Mouse (Mus musculus) intestine, embryonic 15.5 days (tissue): ENCODE data around the gene Matn4. TPM values are rescaled to one million over a fixed set of nuclear protein-coding genes. Genes with fewer than 3 reads are reported as not detected.

Experiments
- ATAC-seq: fragments of 200-750 bp; cut with Nextera tagmentation; 2 replicates; pipeline ENCODE4 v1.8.0; 2017; ENCODE audit warnings: moderate TSS enrichment, moderate library complexity
- H3K27ac ChIP-seq: fragments of 300-500 bp; sonication (generic); 2 replicates; pipeline ENCODE4 v1.5.1; 2015; ENCODE audit warnings: mild to moderate bottlenecking, inconsistent platforms
- H3K27me3 ChIP-seq: fragments of 300-500 bp; sonication (generic); replicated peaks from 2 replicates; pipeline ENCODE4 v1.6.1; 2015; ENCODE audit warnings: inconsistent platforms
- H3K36me3 ChIP-seq: fragments of 300-500 bp; sonication (generic); 2 replicates; pipeline ENCODE4 v1.6.1; 2015; ENCODE audit warnings: inconsistent platforms
- H3K4me1 ChIP-seq: fragments of 300-500 bp; sonication (generic); replicated peaks from 2 replicates; pipeline ENCODE4 v1.6.1; 2015; ENCODE audit warnings: inconsistent platforms
- H3K4me2 ChIP-seq: fragments of 300-500 bp; sonication (generic); replicated peaks from 2 replicates; pipeline ENCODE4 v1.6.1; 2015; ENCODE audit warnings: mild to moderate bottlenecking, inconsistent platforms
- H3K4me3 ChIP-seq: fragments of 300-500 bp; sonication (generic); replicated peaks from 2 replicates; pipeline ENCODE4 v1.5.1; 2015; ENCODE audit warnings: inconsistent platforms
- H3K9ac ChIP-seq: fragments of 300-500 bp; sonication (generic); 2 replicates; pipeline ENCODE4 v1.6.1; 2015; ENCODE audit warnings: inconsistent platforms
- H3K9me3 ChIP-seq: fragments of 300-500 bp; sonication (generic); 2 replicates; pipeline ENCODE4 v1.6.1; 2016; ENCODE audit warnings: inconsistent platforms
- whole genome bisulfite sequencing: fragments of 180-500 bp; shearing (Covaris S2); methylation state at CpG from one replicate; pipeline ENCODE4 v1.1.7; 2015; 5-methylcytosine and 5-hydroxymethylcytosine counted together
- polyA plus RNA-seq: library from polyadenylated mRNA; unstranded; fragments of >200 nt; fragmentation: Nextera tagmentation; extraction: Ambion mirVana; gene quantifications from 2 replicates; pipeline ENCODE4 v1.2.1, GENCODE M21; 2015

The Matn4 gene
- polyA plus RNA-seq, 1 experiment from 2014 or later, result 9.3 TPM

GRCm38 (mm10) chr2:164433278-164433895 lies 28.4 kb upstream of the Matn4 start:
- Histone ChIP-seq H3K27ac (peak overlapping the region; percentile 73), H3K9me3 (no peaks in the 10 kb centered on the region), H3K27me3 (no peaks in the 10 kb centered on the region), H3K4me2 (peak overlapping the region; percentile 54), H3K36me3 (peaks cover under 1% of the 10 kb centered on the region), H3K4me1 (peaks cover 69% of the 10 kb centered on the region), H3K4me3 (no peak overlapping the region), H3K9ac (0 out of 2 replicates have a peak overlapping the region, but pooled peaks have one; percentile 2)
- ATAC-seq, result no peak
- 63% methylated on average over 9 of the region's 9 CpGs for WGBS

GRCm38 (mm10) chr2:164432541-164433191 lies 27.7 kb upstream of the Matn4 start:
- Histone ChIP-seq H3K9me3 (no peaks in the 10 kb centered on the region), H3K4me3 (peak overlapping the region; percentile 7; the same call in 1 of the 2 replicates), H3K9ac (0 out of 2 replicates have a peak overlapping the region, but pooled peaks have one; percentile 2), H3K4me2 (peak overlapping the region; percentile 54), H3K36me3 (peaks cover 6% of the 10 kb centered on the region), H3K27ac (peak overlapping the region; percentile 73), H3K4me1 (peaks cover 69% of the 10 kb centered on the region), H3K27me3 (no peaks in the 10 kb centered on the region)
- no peak for ATAC-seq
- 16% methylated on average over 22 of the region's 22 CpGs for WGBS

- ATAC-seq, result peak; percentile 57
- no peaks in the 10 kb centered on the region for H3K9me3 ChIP-seq
- H3K27me3 ChIP-seq, result no peaks in the 10 kb centered on the region
- peaks cover 66% of the 10 kb centered on the region for H3K4me1 ChIP-seq
- H3K9ac ChIP-seq, result 0 out of 2 replicates have a peak overlapping the region, but pooled peaks have one; percentile 12
- H3K4me2 ChIP-seq, result peak overlapping the region; percentile 54
- H3K27ac ChIP-seq, result peak overlapping the region; percentile 73
- peaks cover 7% of the 10 kb centered on the region for H3K36me3 ChIP-seq
- 48% methylated on average over 9 of the region's 9 CpGs for WGBS
- peak overlapping the region; percentile 5; the same call in 1 of the 2 replicates for H3K4me3 ChIP-seq
Measured at GRCm38 (mm10) chr2:164431676-164432465, 26.9 kb upstream of the Matn4 start.

GRCm38 (mm10) chr2:164430697-164431096 lies 25.7 kb upstream of the Matn4 start:
- 13% methylated on average over 7 of the region's 7 CpGs for WGBS
- ATAC-seq, result no peak
- Histone ChIP-seq H3K9me3 (no peaks in the 10 kb centered on the region), H3K9ac (no peak overlapping the region), H3K4me2 (peak overlapping the region; percentile 20; the same call in 1 of the 2 replicates), H3K27me3 (no peaks in the 10 kb centered on the region), H3K27ac (peak overlapping the region; percentile 72), H3K4me1 (peaks cover 55% of the 10 kb centered on the region), H3K36me3 (peaks cover 10% of the 10 kb centered on the region), H3K4me3 (no peak overlapping the region)

GRCm38 (mm10) chr2:164429881-164430615 lies 25.1 kb upstream of the Matn4 start:
- peaks cover 49% of the 10 kb centered on the region for H3K4me1 ChIP-seq
- no peaks in the 10 kb centered on the region for H3K27me3 ChIP-seq

GRCm38 (mm10) chr2:164428451-164428850 lies 23.5 kb upstream of the Matn4 start:
- no peak overlapping the region for H3K4me2 ChIP-seq
- WGBS, result 32% methylated on average over 5 of the region's 5 CpGs
- peak overlapping the region; percentile 32; the same call in 1 of the 2 replicates for H3K27ac ChIP-seq
- ATAC-seq, result no peak
- H3K4me3 ChIP-seq, result no peak overlapping the region
- H3K36me3 ChIP-seq, result peaks cover 22% of the 10 kb centered on the region
- H3K9me3 ChIP-seq, result no peaks in the 10 kb centered on the region
- H3K9ac ChIP-seq, result no peak overlapping the region
- H3K27me3 ChIP-seq, result no peaks in the 10 kb centered on the region
- peaks cover 36% of the 10 kb centered on the region for H3K4me1 ChIP-seq

More at GRCm38 (mm10) chr2:164429881-164430615, 25.1 kb upstream of the Matn4 start:
- Histone ChIP-seq H3K36me3 (peaks cover 15% of the 10 kb centered on the region), H3K9me3 (no peaks in the 10 kb centered on the region), H3K4me3 (no peak overlapping the region), H3K4me2 (peak overlapping the region; percentile 20; the same call in 1 of the 2 replicates), H3K27ac (peak overlapping the region; percentile 72), H3K9ac (no peak overlapping the region)
- 58% methylated on average over 15 of the region's 15 CpGs for WGBS
- no peak for ATAC-seq

GRCm38 (mm10) chr2:164426952-164427351 lies 22.0 kb upstream of the Matn4 start:
- 84% methylated on average over 5 of the region's 5 CpGs for whole genome bisulfite sequencing
- peaks cover 26% of the 10 kb centered on the region for H3K4me1 ChIP-seq
- no peaks in the 10 kb centered on the region for H3K27me3 ChIP-seq
- H3K4me3 ChIP-seq, result no peak overlapping the region
- no peak overlapping the region for H3K4me2 ChIP-seq
- H3K36me3 ChIP-seq, result peaks cover 22% of the 10 kb centered on the region
- ATAC-seq, result no peak
- no peaks in the 10 kb centered on the region for H3K9me3 ChIP-seq
- no peak overlapping the region for H3K27ac ChIP-seq
- no peak overlapping the region for H3K9ac ChIP-seq

GRCm38 (mm10) chr2:164426121-164426520 lies 21.2 kb upstream of the Matn4 start:
- ATAC-seq, result peak; percentile 37; the same call in 1 of the 2 replicates
- H3K9ac ChIP-seq, result no peak overlapping the region
- H3K4me3 ChIP-seq, result no peak overlapping the region
- H3K27me3 ChIP-seq, result no peaks in the 10 kb centered on the region
- H3K36me3 ChIP-seq, result peaks cover 22% of the 10 kb centered on the region
- H3K4me2 ChIP-seq, result no peak overlapping the region
- no peaks in the 10 kb centered on the region for H3K9me3 ChIP-seq
- peaks cover 18% of the 10 kb centered on the region for H3K4me1 ChIP-seq
- WGBS, result 28% methylated on average over 12 of the region's 12 CpGs
- H3K27ac ChIP-seq, result no peak overlapping the region

GRCm38 (mm10) chr2:164425401-164425800 lies 20.4 kb upstream of the Matn4 start:
- Histone ChIP-seq H3K27me3 (no peaks in the 10 kb centered on the region), H3K9ac (no peak overlapping the region), H3K36me3 (peaks cover 22% of the 10 kb centered on the region), H3K4me1 (peaks cover 11% of the 10 kb centered on the region), H3K4me2 (no peak overlapping the region), H3K4me3 (no peak overlapping the region), H3K9me3 (no peaks in the 10 kb centered on the region), H3K27ac (no peak overlapping the region)
- ATAC-seq, result no peak
- 86% methylated on average over 5 of the region's 5 CpGs for WGBS

GRCm38 (mm10) chr2:164424406-164424805 lies 19.4 kb upstream of the Matn4 start:
- H3K4me3 ChIP-seq, result no peak overlapping the region
- ATAC-seq, result no peak
- no peak overlapping the region for H3K27ac ChIP-seq
- 92% methylated on average over 8 of the region's 8 CpGs for WGBS
- no peak overlapping the region for H3K9ac ChIP-seq
- no peaks in the 10 kb centered on the region for H3K27me3 ChIP-seq
- peaks cover 22% of the 10 kb centered on the region for H3K36me3 ChIP-seq
- H3K9me3 ChIP-seq, result no peaks in the 10 kb centered on the region
- H3K4me1 ChIP-seq, result peaks cover 7% of the 10 kb centered on the region; the same call in 1 of the 2 replicates
- H3K4me2 ChIP-seq, result no peak overlapping the region

- no peak overlapping the region for H3K4me2 ChIP-seq
- peaks cover 22% of the 10 kb centered on the region for H3K36me3 ChIP-seq
- no peak overlapping the region for H3K4me3 ChIP-seq
- no peak overlapping the region for H3K9ac ChIP-seq
- 88% methylated on average over 11 of the region's 11 CpGs for WGBS
- no peaks in the 10 kb centered on the region for H3K27me3 ChIP-seq
- 0 out of 2 replicates have a peak, but pooled peaks cover 5% of the 10 kb centered on the region for H3K4me1 ChIP-seq
- H3K27ac ChIP-seq, result 0 out of 2 replicates have a peak overlapping the region, but pooled peaks have one; percentile 15
- no peak for ATAC-seq
- no peaks in the 10 kb centered on the region for H3K9me3 ChIP-seq
Measured at GRCm38 (mm10) chr2:164423464-164423863, 18.5 kb upstream of the Matn4 start.
